Mouse (Mus musculus): Measurements from ENCODE around the gene Olfr1205. TPM values are rescaled to one million over a fixed set of nuclear protein-coding genes. Genes with fewer than 3 reads are reported as not detected.

Gene Olfr1205
- not detected in 2 replicates for polyA plus RNA-seq (2012; rRNA removed)

GRCm38 (mm10) chr2:88829437-88829836 lies at the start of gene Olfr1205:
Gene Olfr1205, plus strand, starts transcription at chr2:88829737.

GRCm38 (mm10) chr2:88792736-88793135 lies 36.8 kb upstream of the Olfr1205 start, which contains the start of gene Olfr1201:
Gene Olfr1201, plus strand, starts transcription at chr2:88793036.

GRCm38 (mm10) chr2:88814196-88814595 lies 15.3 kb upstream of the Olfr1205 start, which contains the start of gene Olfr1202:
Gene Olfr1202, plus strand, starts transcription at chr2:88814496.

GRCm38 (mm10) chr2:88848992-88849391 lies 19.5 kb downstream of the Olfr1205 start, which contains the start of gene Olfr1204:
Gene Olfr1204, plus strand, starts transcription at chr2:88849292.

GRCm38 (mm10) chr2:88862931-88863330 lies 33.4 kb downstream of the Olfr1205 start, which contains the start of gene Olfr1206:
Gene Olfr1206, plus strand, starts transcription at chr2:88863231.

Other genes with a start within 250 kb of the Olfr1205 start
- gene Olfr1189, start 243.3 kb upstream of the Olfr1205 start, polyA plus RNA-seq (2012; rRNA removed) = not detected in 2 replicates
- gene Olfr1191-ps1, start 189.2 kb upstream of the Olfr1205 start, polyA plus RNA-seq (2012; rRNA removed) = not detected in 2 replicates
- not detected in 2 replicates for gene Olfr1192-ps1, start 181.2 kb upstream of the Olfr1205 start, polyA plus RNA-seq (2012; rRNA removed)
- gene Olfr1193, start 154.1 kb upstream of the Olfr1205 start, polyA plus RNA-seq (2012; rRNA removed) = not detected in 2 replicates
- gene Olfr1195, start 140.6 kb upstream of the Olfr1205 start, polyA plus RNA-seq (2012; rRNA removed) = not detected in 2 replicates
- not detected in 2 replicates for gene Olfr1196, start 125.1 kb upstream of the Olfr1205 start, polyA plus RNA-seq (2012; rRNA removed)
- gene Olfr1197, start 97.4 kb upstream of the Olfr1205 start, polyA plus RNA-seq (2012; rRNA removed) = not detected in 2 replicates
- not detected in 2 replicates for gene Olfr1198, start 78.4 kb upstream of the Olfr1205 start, polyA plus RNA-seq (2012; rRNA removed)
- not detected in 2 replicates for gene Olfr1199, start 69.3 kb upstream of the Olfr1205 start, polyA plus RNA-seq (2012; rRNA removed)
- not detected in 2 replicates for gene Olfr1200, start 59.2 kb upstream of the Olfr1205 start, polyA plus RNA-seq (2012; rRNA removed)
- gene Olfr1201, start 36.7 kb upstream of the Olfr1205 start, polyA plus RNA-seq (2012; rRNA removed) = not detected in 2 replicates
- not detected in 2 replicates for gene Olfr1202, start 15.2 kb upstream of the Olfr1205 start, polyA plus RNA-seq (2012; rRNA removed)
- gene Olfr1204, start 19.6 kb downstream of the Olfr1205 start, polyA plus RNA-seq (2012; rRNA removed) = not detected in 2 replicates
- gene Olfr1206, start 33.5 kb downstream of the Olfr1205 start, polyA plus RNA-seq (2012; rRNA removed) = not detected in 2 replicates
- gene Olfr1208, start 72.6 kb downstream of the Olfr1205 start, polyA plus RNA-seq (2012; rRNA removed) = not detected in 2 replicates
- gene Olfr1209, start 85.4 kb downstream of the Olfr1205 start, polyA plus RNA-seq (2012; rRNA removed) = not detected in 2 replicates
- gene Olfr1211, start 108.4 kb downstream of the Olfr1205 start, polyA plus RNA-seq (2012; rRNA removed) = not detected in 2 replicates
- not detected in 2 replicates for gene Olfr1212, start 124.2 kb downstream of the Olfr1205 start, polyA plus RNA-seq (2012; rRNA removed)
- not detected in 2 replicates for gene Gm13762, start 150.5 kb downstream of the Olfr1205 start, polyA plus RNA-seq (2012; rRNA removed)
- not detected in 2 replicates for gene Olfr1214, start 162.9 kb downstream of the Olfr1205 start, polyA plus RNA-seq (2012; rRNA removed)
- gene Olfr1215, start 177.2 kb downstream of the Olfr1205 start, polyA plus RNA-seq (2012; rRNA removed) = not detected in 2 replicates
- not detected in 2 replicates for gene Olfr1216, start 188.6 kb downstream of the Olfr1205 start, polyA plus RNA-seq (2012; rRNA removed)
- gene Olfr1217, start 202.3 kb downstream of the Olfr1205 start, polyA plus RNA-seq (2012; rRNA removed) = not detected in 2 replicates
- gene Olfr1218, start 231.4 kb downstream of the Olfr1205 start, polyA plus RNA-seq (2012; rRNA removed) = not detected in 2 replicates

Data from central nervous system, embryonic 11.5 days (tissue).